16 mouse cellular contexts compared by ENCODE assay signal in genomic region chr5:89010116-89010515, GRCm38 (mm10).
"Had no signal": no experiment of that assay in that cellular context is flagged by ENCODE, and none has a peak within 500 bp of the region (broad histone marks: within the 10 kb centered on the region; RNA-seq: fewer than 3 reads in every experiment).

No protein-coding gene starts in this region.

- H3K9ac ChIP-seq: limb, embryonic 12.5 days; liver, embryonic 15.5 days; midbrain, embryonic 12.5 days; neural tube, embryonic 13.5 days; stomach, embryonic 15.5 days had no signal

- H3K36me3 ChIP-seq: limb, embryonic 12.5 days; liver, embryonic 15.5 days; midbrain, embryonic 12.5 days; neural tube, embryonic 13.5 days; stomach, embryonic 15.5 days had no signal

- H3K4me2 ChIP-seq: limb, embryonic 12.5 days; liver, embryonic 11.5 days; liver, embryonic 15.5 days; midbrain, embryonic 12.5 days; neural tube, embryonic 13.5 days; stomach, embryonic 15.5 days had no signal

- H3K9me3 ChIP-seq: limb, embryonic 12.5 days; liver, embryonic 15.5 days; megakaryocyte, embryonic 14.5 days; midbrain, embryonic 12.5 days; neural tube, embryonic 13.5 days; stomach, embryonic 15.5 days had no signal

- H3K27me3 ChIP-seq: limb, embryonic 12.5 days; liver, embryonic 15.5 days; megakaryocyte, embryonic 14.5 days; midbrain, embryonic 12.5 days; neural tube, embryonic 13.5 days; stomach, embryonic 15.5 days had no signal

- H3K4me3 ChIP-seq: limb, embryonic 12.5 days; liver, embryonic 15.5 days; megakaryocyte, embryonic 14.5 days; midbrain, embryonic 12.5 days; neural tube, embryonic 13.5 days; stomach, embryonic 15.5 days had no signal

- H3K27ac ChIP-seq: limb, embryonic 12.5 days; liver, embryonic 15.5 days; macrophage; midbrain, embryonic 12.5 days; neural tube, embryonic 13.5 days; stomach, embryonic 15.5 days had no signal

- DNase-seq: kidney, adult 18-20 months; kidney, postnatal 4 days; lung, adult 2 months; lung, postnatal 10 days; right cerebral cortex, postnatal 14 days; thymus, adult 2 months; thymus, postnatal 25 days had no signal

- ATAC-seq: midbrain, embryonic 16.5 days had no signal

- H3K4me1 ChIP-seq: liver, embryonic 15.5 days; megakaryocyte, embryonic 14.5 days; midbrain, embryonic 12.5 days; neural tube, embryonic 13.5 days; stomach, embryonic 15.5 days had no signal
